Mouse (Mus musculus): ENCODE measurements around the gene Mipol1. TPM values are rescaled to one million over a fixed set of nuclear protein-coding genes. Genes with fewer than 3 reads are reported as not detected.
A peak's percentile ranks its signal among the peaks of the same experiment; 100 is the strongest.

The Mipol1 gene
- polyA plus RNA-seq, 1 experiment, result 1.5 TPM

DNA sequence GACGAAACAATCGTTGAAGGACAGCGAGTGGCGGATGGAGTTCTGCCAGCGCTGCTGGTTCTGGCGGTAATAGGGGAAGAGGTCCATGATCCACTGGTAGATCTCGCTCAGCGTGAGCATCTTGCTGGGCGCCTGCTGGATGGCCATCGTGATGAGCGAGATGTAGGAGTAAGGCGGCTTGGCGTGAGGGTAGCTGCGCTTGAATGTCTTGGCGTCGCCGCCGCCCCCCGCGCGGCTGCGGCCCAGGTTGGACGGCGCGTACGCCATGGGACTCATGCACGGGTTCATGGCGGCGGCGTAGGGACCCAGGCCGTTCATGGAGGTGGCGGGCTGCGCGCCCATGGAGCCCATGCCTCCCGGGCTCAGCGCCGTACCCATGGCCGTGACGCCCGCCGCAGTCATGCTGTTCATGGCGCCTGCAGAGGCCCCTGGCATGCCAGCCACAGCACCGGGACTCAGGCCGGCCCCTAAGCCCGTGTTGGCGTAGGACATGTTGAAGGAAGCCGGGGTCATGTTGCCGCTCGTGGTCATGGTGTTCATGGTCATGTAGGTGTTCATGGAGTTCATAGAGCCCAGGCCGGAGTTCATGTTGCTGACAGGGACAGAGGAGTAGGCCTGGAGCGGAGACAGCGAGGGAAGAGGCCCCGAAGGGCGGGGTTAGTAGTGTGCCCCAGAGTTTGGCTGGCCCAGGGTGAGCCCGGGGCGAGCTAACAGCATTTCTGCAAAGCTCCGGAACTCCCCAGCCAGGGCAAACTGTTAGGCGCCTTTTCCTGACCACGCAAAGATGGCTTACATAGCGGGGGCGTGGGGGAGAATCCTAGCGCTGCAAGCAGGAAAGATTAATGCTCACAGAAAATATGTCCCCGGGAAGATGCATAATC, 312.8 kb downstream of the Mipol1 start:
- H3K4me1 ChIP-seq (ENCODE audit: control insufficient read depth, insufficient read depth, low read length), result no peaks in the 10 kb centered on the region
- H3K27me3 ChIP-seq (replicated peaks; ENCODE audit: control insufficient read depth, insufficient read depth, low read length), result peaks cover 29% of the 10 kb centered on the region
- no peaks in the 10 kb centered on the region for H3K36me3 ChIP-seq (ENCODE audit: control insufficient read depth, insufficient read depth, low read length)
- H3K4me3 ChIP-seq (ENCODE audit: insufficient read depth, low read depth, low read length), result no peak overlapping the region
- WGBS, result 4% methylated on average over 63 of the region's 63 CpGs
- DNase-seq, result no peak
- TF ChIP-seq CTCF (conservative IDR thresholded peaks at IDR 0.05; ENCODE audit: insufficient read depth, insufficient read length, low read depth, low read length), result no peak
- no peak for TF ChIP-seq POLR2A (IDR thresholded peaks at IDR 0.05; ENCODE audit: low read depth, low read length)
- no peak overlapping the region for H3K27ac ChIP-seq (ENCODE audit: insufficient read depth, low read depth, low read length)

DNA sequence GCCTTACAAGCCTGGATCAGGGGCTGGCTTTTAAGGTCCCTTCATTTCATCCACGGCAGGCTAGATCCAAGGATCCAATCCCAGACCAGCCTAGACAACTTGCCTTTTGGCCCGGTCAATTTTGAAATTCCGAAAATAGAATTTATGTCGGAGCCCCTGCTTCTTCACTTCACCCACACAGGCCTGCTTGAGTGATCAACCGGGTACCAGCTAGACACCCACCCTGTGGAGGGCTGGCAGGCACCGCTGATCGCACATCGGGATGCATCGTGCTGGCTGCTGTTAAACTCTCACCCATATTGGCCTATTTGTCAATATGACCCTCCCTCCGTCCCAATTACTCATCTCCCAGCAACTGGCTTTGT, 313.4 kb downstream of the Mipol1 start:
- Histone ChIP-seq H3K36me3 (ENCODE audit: control insufficient read depth, insufficient read depth, low read length) (no peaks in the 10 kb centered on the region), H3K27me3 (replicated peaks; ENCODE audit: control insufficient read depth, insufficient read depth, low read length) (peaks cover 29% of the 10 kb centered on the region), H3K27ac (ENCODE audit: insufficient read depth, low read depth, low read length) (no peak overlapping the region), H3K4me3 (ENCODE audit: insufficient read depth, low read depth, low read length) (no peak overlapping the region), H3K4me1 (ENCODE audit: control insufficient read depth, insufficient read depth, low read length) (no peaks in the 10 kb centered on the region)
- TF ChIP-seq CTCF (conservative IDR thresholded peaks at IDR 0.05; ENCODE audit: insufficient read depth, insufficient read length, low read depth, low read length) (no peak), POLR2A (IDR thresholded peaks at IDR 0.05; ENCODE audit: low read depth, low read length) (no peak)
- 6% methylated on average over 10 of the region's 10 CpGs for WGBS
- DNase-seq, result no peak

DNA sequence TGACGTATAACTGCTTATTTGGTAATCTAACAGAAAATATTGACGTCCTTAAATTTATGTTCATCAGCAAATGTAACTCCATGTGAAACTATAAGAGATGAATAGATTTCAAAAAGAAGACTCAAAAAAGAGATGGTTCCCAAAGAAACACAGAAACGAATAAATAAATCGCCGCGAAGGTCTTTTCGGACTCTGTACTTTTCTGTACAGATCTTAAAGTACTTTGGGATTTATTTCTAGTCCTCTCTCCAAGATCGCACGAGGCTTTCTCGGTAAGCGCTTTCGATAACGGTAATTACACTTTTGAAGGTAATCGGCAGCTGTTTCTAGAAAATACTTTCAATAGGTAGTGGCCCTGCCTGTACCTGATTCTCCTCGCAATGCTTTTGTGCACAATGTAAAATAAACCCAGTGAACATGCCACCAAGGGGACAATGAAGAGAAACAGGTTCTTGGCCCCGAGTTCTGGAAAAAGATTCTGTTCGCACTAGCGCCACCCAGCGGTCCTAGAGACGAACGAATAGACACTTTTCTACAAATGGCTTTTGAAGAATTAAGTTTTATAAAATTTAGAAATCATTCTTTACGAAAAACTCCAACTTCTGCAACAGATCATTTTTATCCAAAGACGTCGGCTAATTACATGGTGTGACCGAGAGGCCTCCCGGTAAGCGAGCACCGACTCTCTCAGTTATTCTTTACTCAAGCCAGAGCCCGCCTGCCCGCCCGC, 314.6 kb downstream of the Mipol1 start:
- Histone ChIP-seq H3K36me3 (ENCODE audit: control insufficient read depth, insufficient read depth, low read length) (no peaks in the 10 kb centered on the region), H3K27ac (ENCODE audit: insufficient read depth, low read depth, low read length) (no peak overlapping the region), H3K27me3 (replicated peaks; ENCODE audit: control insufficient read depth, insufficient read depth, low read length) (peaks cover 27% of the 10 kb centered on the region), H3K4me3 (ENCODE audit: insufficient read depth, low read depth, low read length) (no peak overlapping the region), H3K4me1 (ENCODE audit: control insufficient read depth, insufficient read depth, low read length) (no peaks in the 10 kb centered on the region)
- peak; percentile 62 for DNase-seq
- WGBS, result 2% methylated on average over 31 of the region's 31 CpGs
- no peak for TF ChIP-seq POLR2A (IDR thresholded peaks at IDR 0.05; ENCODE audit: low read depth, low read length)
- TF ChIP-seq CTCF (conservative IDR thresholded peaks at IDR 0.05; ENCODE audit: insufficient read depth, insufficient read length, low read depth, low read length), result peak; percentile 50

- H3K4me1 ChIP-seq (ENCODE audit: control insufficient read depth, insufficient read depth, low read length), result no peaks in the 10 kb centered on the region
- TF ChIP-seq POLR2A (IDR thresholded peaks at IDR 0.05; ENCODE audit: low read depth, low read length) (no peak), CTCF (conservative IDR thresholded peaks at IDR 0.05; ENCODE audit: insufficient read depth, insufficient read length, low read depth, low read length) (no peak)
- no peaks in the 10 kb centered on the region for H3K36me3 ChIP-seq (ENCODE audit: control insufficient read depth, insufficient read depth, low read length)
- H3K4me3 ChIP-seq (ENCODE audit: insufficient read depth, low read depth, low read length), result peak overlapping the region; percentile 38; the same call in 1 of the 2 replicates
- peaks cover 27% of the 10 kb centered on the region for H3K27me3 ChIP-seq (replicated peaks; ENCODE audit: control insufficient read depth, insufficient read depth, low read length)
- DNase-seq, result no peak
- H3K27ac ChIP-seq (ENCODE audit: insufficient read depth, low read depth, low read length), result no peak overlapping the region
- WGBS, result 3% methylated on average over 101 of the region's 106 CpGs
Measured at GRCm38 (mm10) chr12:57545371-57546241, 315.4 kb downstream of the Mipol1 start.

Other genes with a start within 250 kb of the Mipol1 start
- gene Slc25a21, start 33.0 kb upstream of the Mipol1 start, polyA plus RNA-seq (2012; rRNA removed), result 5.0 and 5.3 TPM in 2 replicates
- gene Prps1l3, start within 50 bp of the Mipol1 start, polyA plus RNA-seq (2012; rRNA removed), result 12.5 and 15.0 TPM in 2 replicates

Measured in kidney, adult 2 months (tissue).